Mouse (Mus musculus): Measurements from ENCODE around the gene Abcc12. TPM values are rescaled to one million over a fixed set of nuclear protein-coding genes. Genes with fewer than 3 reads are reported as not detected.

Gene Abcc12
- total RNA-seq, 2 experiments from 2014 or later: 0.13 to 0.34 TPM

GRCm38 (mm10) chr8:86453697-86454480 is 126.6 kb downstream of the Abcc12 start:
- DNase-seq (ENCODE audit: low spot score in 2 of 2): no peak
- intact Hi-C loops (cut with DNase I): no loop called here

- DNase-seq (ENCODE audit: low spot score in 2 of 2): no peak
- intact Hi-C loops (cut with DNase I): no loop called here
Observed at GRCm38 (mm10) chr8:86449870-86450515, 130.5 kb downstream of the Abcc12 start.

GRCm38 (mm10) chr8:86445516-86445915 is 135.0 kb downstream of the Abcc12 start:
- intact Hi-C loops (cut with DNase I): no loop called here
- no peak for DNase-seq (ENCODE audit: low spot score in 2 of 2)

GRCm38 (mm10) chr8:86443744-86444143 is 136.7 kb downstream of the Abcc12 start:
- DNase-seq (ENCODE audit: low spot score in 2 of 2): peak in 1 of 2 experiments; percentile 19
- intact Hi-C loops (cut with DNase I): no loop called here

GRCm38 (mm10) chr8:86438983-86439299 is 141.5 kb downstream of the Abcc12 start:
- DNase-seq (ENCODE audit: low spot score in 2 of 2): no peak
- intact Hi-C loops (cut with DNase I): no loop called here

GRCm38 (mm10) chr8:86438133-86438982 is 142.1 kb downstream of the Abcc12 start:
- intact Hi-C loops (cut with DNase I): no loop called here
- DNase-seq (ENCODE audit: low spot score in 2 of 2): peak; percentile 72 to 93

GRCm38 (mm10) chr8:86437418-86437817 is 143.1 kb downstream of the Abcc12 start:
- intact Hi-C loops (cut with DNase I): no loop called here

More at GRCm38 (mm10) chr8:86437418-86437817, 143.1 kb downstream of the Abcc12 start:
- DNase-seq (ENCODE audit: low spot score in 2 of 2): peak; percentile 37 to 66

Small RNA genes within 50 kb of the gene (microRNA-seq; reads per million reads assigned to microRNA genes)
- 0 reads per million in 2 experiments for gene Gm44348

Other genes starting within 250 kb of the Abcc12 start
- 10 to 100 TPM; 49.2 to 57.8 TPM for gene Lonp2, start 43.4 kb upstream of the Abcc12 start, total RNA-seq (2021)
- gene Gm10638, start 165.0 kb upstream of the Abcc12 start, total RNA-seq (2021): 1 to 10 TPM; 2.5 to 3.8 TPM
- 10 to 100 TPM; 30.9 to 32.9 TPM for gene Siah1a, start 165.2 kb upstream of the Abcc12 start, total RNA-seq (2021)